In the genomic region with DNA sequence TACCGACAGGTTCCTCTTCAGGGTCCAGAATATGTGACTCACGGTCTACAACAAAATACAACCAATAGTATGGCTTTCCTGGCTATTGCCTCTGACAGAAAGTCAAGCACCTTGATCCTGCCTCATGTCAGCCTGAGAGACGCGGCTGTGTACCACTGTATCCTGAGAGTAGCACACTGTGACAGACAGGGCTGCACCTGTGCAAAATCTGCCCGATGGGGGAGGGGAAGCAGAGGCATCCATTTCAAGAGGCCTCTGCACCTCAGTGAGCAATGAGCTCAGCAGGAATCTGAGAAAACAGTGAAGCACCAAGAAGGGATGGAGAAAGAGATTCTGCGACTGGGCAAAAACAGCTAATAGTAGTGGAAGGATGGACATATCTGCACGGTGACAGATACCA, we compare ENCODE assay signal across 29 mouse cellular contexts.
DNase-seq lines count a peak whose midpoint lies in the region; ATAC-seq and TF ChIP-seq lines count a peak whose summit lies in the region.
"Had no signal": no experiment of that assay in that cellular context is flagged by ENCODE, and none has a peak within 500 bp of the region (broad histone marks: within the 10 kb centered on the region; RNA-seq: fewer than 3 reads in every experiment).

No protein-coding gene starts in this region.

- H3K36me3 ChIP-seq in heart, embryonic 16.5 days (ENCODE audit: control insufficient read depth, insufficient read depth), result no peaks in the 10 kb centered on the region
- H3K36me3 ChIP-seq in stomach, postnatal 0 days (ENCODE audit: control insufficient read depth, insufficient read depth, low read length), result no peaks in the 10 kb centered on the region
- H3K36me3 ChIP-seq: embryonic facial prominence, embryonic 10.5 days; embryonic facial prominence, embryonic 13.5 days; forebrain, embryonic 12.5 days; forebrain, embryonic 15.5 days; G1E; heart, embryonic 12.5 days; heart, embryonic 15.5 days; hindbrain, embryonic 13.5 days had no signal

- 74% methylated on average over 7 of the region's 7 CpGs for WGBS in heart, embryonic 16.5 days
- WGBS in stomach, postnatal 0 days, result 67% methylated on average over 7 of the region's 7 CpGs

- H3K27ac ChIP-seq in heart, embryonic 16.5 days (ENCODE audit: low read length), result no peak overlapping the region
- no peak overlapping the region for H3K27ac ChIP-seq in stomach, postnatal 0 days (replicated peaks)
- H3K27ac ChIP-seq: embryonic facial prominence, embryonic 10.5 days; embryonic facial prominence, embryonic 13.5 days; forebrain, embryonic 12.5 days; forebrain, embryonic 15.5 days; heart, embryonic 15.5 days; hindbrain, embryonic 13.5 days had no signal

- H3K4me1 ChIP-seq in heart, embryonic 16.5 days (ENCODE audit: control insufficient read depth, insufficient read depth, low read length), result no peaks in the 10 kb centered on the region
- H3K4me1 ChIP-seq in stomach, postnatal 0 days (replicated peaks; ENCODE audit: control insufficient read depth, insufficient read depth), result no peaks in the 10 kb centered on the region
- H3K4me1 ChIP-seq: embryonic facial prominence, embryonic 10.5 days; embryonic facial prominence, embryonic 13.5 days; forebrain, embryonic 12.5 days; forebrain, embryonic 15.5 days; heart, embryonic 15.5 days; hindbrain, embryonic 13.5 days had no signal

- no peaks in the 10 kb centered on the region for H3K9me3 ChIP-seq in heart, embryonic 16.5 days (replicated peaks; ENCODE audit: control insufficient read depth, low read length)
- no peaks in the 10 kb centered on the region for H3K9me3 ChIP-seq in stomach, postnatal 0 days (ENCODE audit: control insufficient read depth, low read length)
- H3K9me3 ChIP-seq: embryonic facial prominence, embryonic 10.5 days; embryonic facial prominence, embryonic 13.5 days; forebrain, embryonic 12.5 days; forebrain, embryonic 15.5 days; G1E; heart, embryonic 12.5 days; heart, embryonic 15.5 days; hindbrain, embryonic 13.5 days had no signal

- no peak for TF ChIP-seq CTCF in stomach, postnatal 0 days (IDR thresholded peaks at IDR 0.05; ENCODE audit: low read depth)

- DNase-seq in heart, postnatal 4 days, result no peak
- peak; percentile 75 for DNase-seq in thymus, postnatal 0 days (ENCODE audit: low spot score)
- DNase-seq in thymus, postnatal 25 days, result peak; percentile 76
- DNase-seq in stomach, postnatal 0 days (ENCODE audit: low spot score), result no peak
- DNase-seq in urinary bladder, postnatal 4 days (ENCODE audit: low spot score in 2 of 2), result no peak
- no peak for DNase-seq in adrenal gland, adult (ENCODE audit: inconsistent age in 2 of 2, low spot score in 1 of 2)
- no peak for DNase-seq in layer of hippocampus, adult 11-12 months (ENCODE audit: low spot score)
- DNase-seq: adrenal gland, adult 8-10 months; adrenal gland, postnatal 25 days; cerebellum, adult 11-12 months; cerebellum, adult 8-10 months; cerebellum, postnatal 10 days; cerebellum, postnatal 36 days; embryo, embryonic 11 days; gastrocnemius, postnatal 25 days; heart, adult 18-20 months; heart, postnatal 14 days had no signal

- no peak for TF ChIP-seq EP300 in stomach, postnatal 0 days (optimal IDR thresholded peaks at IDR 0.05)

- H3K4me3 ChIP-seq in heart, embryonic 16.5 days (ENCODE audit: low read length), result no peak overlapping the region
- H3K4me3 ChIP-seq in stomach, postnatal 0 days (ENCODE audit: low read depth, low read length), result no peak overlapping the region
- H3K4me3 ChIP-seq: embryonic facial prominence, embryonic 10.5 days; embryonic facial prominence, embryonic 13.5 days; erythroblast, embryonic 14.5 days; forebrain, embryonic 12.5 days; forebrain, embryonic 15.5 days; heart, embryonic 12.5 days; heart, embryonic 15.5 days; hindbrain, embryonic 13.5 days had no signal

- no peaks in the 10 kb centered on the region for H3K27me3 ChIP-seq in heart, embryonic 16.5 days (ENCODE audit: control insufficient read depth, insufficient read depth, low read length)
- no peaks in the 10 kb centered on the region for H3K27me3 ChIP-seq in stomach, postnatal 0 days (ENCODE audit: control insufficient read depth, insufficient read depth, low read length)
- H3K27me3 ChIP-seq: forebrain, embryonic 12.5 days; forebrain, embryonic 15.5 days; heart, embryonic 12.5 days; heart, embryonic 15.5 days; hindbrain, embryonic 13.5 days had no signal

- no peak overlapping the region for H3K4me2 ChIP-seq in heart, embryonic 16.5 days (ENCODE audit: low read depth, low read length)
- H3K4me2 ChIP-seq in stomach, postnatal 0 days (replicated peaks; ENCODE audit: low read depth), result no peak overlapping the region
- H3K4me2 ChIP-seq: embryonic facial prominence, embryonic 13.5 days; forebrain, embryonic 12.5 days; forebrain, embryonic 15.5 days; heart, embryonic 12.5 days; heart, embryonic 15.5 days; hindbrain, embryonic 13.5 days had no signal

- no peak overlapping the region for H3K9ac ChIP-seq in heart, embryonic 16.5 days (ENCODE audit: low read length)
- no peak overlapping the region for H3K9ac ChIP-seq in stomach, postnatal 0 days (ENCODE audit: low read length)
- H3K9ac ChIP-seq: embryonic facial prominence, embryonic 13.5 days; forebrain, embryonic 12.5 days; forebrain, embryonic 15.5 days; heart, embryonic 12.5 days; heart, embryonic 15.5 days; hindbrain, embryonic 13.5 days had no signal

- ATAC-seq in heart, embryonic 16.5 days (replicated peaks; ENCODE audit: extremely low read depth, insufficient read depth, low FRiP score), result peak; percentile 58; the same call in 1 of the 2 replicates
- no peak for ATAC-seq in stomach, postnatal 0 days (ENCODE audit: low FRiP score, low TSS enrichment)
- ATAC-seq: forebrain, embryonic 15.5 days; hindbrain, embryonic 16.5 days; Patski had no signal

Comparison
In these comparisons a context has a peak if more than half of its experiments do, and no peak if none do; other contexts are left out.
1. DNase-seq: peak in thymus, postnatal 0 days (single experiment) and thymus, postnatal 25 days (single experiment); none in heart, postnatal 4 days (single experiment), stomach, postnatal 0 days (single experiment), urinary bladder, postnatal 4 days (0 of 2), adrenal gland, adult (0 of 2) and layer of hippocampus, adult 11-12 months (single experiment).